Mouse (Mus musculus) thymus, adult 2 months (tissue): ENCODE measurements around the gene Rnf19b. TPM values are rescaled to one million over a fixed set of nuclear protein-coding genes. Genes with fewer than 3 reads are reported as not detected.
A peak's percentile ranks its signal among the peaks of the same experiment; 100 is the strongest.

Source experiments
- DNase-seq: peaks from one replicate; pipeline ENCODE4 v3.0.0; 2021
- H3K27ac ChIP-seq: fragments of 200-500 bp; 2 replicates; pipeline ENCODE4 v1.5.1; 2012; ENCODE audit warnings: low read length, control low read depth; ENCODE audit not compliant: control insufficient read depth, insufficient read depth
- H3K27me3 ChIP-seq: fragments of 200-500 bp; 2 replicates; pipeline ENCODE4 v1.6.1; 2012; ENCODE audit warnings: mild to moderate bottlenecking, low read length, moderate library complexity, mixed read lengths; ENCODE audit not compliant: control insufficient read depth, insufficient read depth
- H3K36me3 ChIP-seq: fragments of 200-500 bp; 2 replicates; pipeline ENCODE4 v1.6.1; 2012; ENCODE audit warnings: mild to moderate bottlenecking, low read length, moderate library complexity; ENCODE audit not compliant: control insufficient read depth, insufficient read depth
- H3K4me1 ChIP-seq: fragments of 200-500 bp; replicated peaks from 2 replicates; pipeline ENCODE4 v1.6.1; 2012; ENCODE audit warnings: low read length; ENCODE audit not compliant: control insufficient read depth, insufficient read depth
- H3K4me3 ChIP-seq: fragments of 200-500 bp; 2 replicates; pipeline ENCODE4 v1.5.1; 2012; ENCODE audit warnings: mild to moderate bottlenecking, low read length, control low read depth, moderate library complexity; ENCODE audit not compliant: control insufficient read depth, insufficient read depth
- CTCF ChIP-seq: fragments of 200-500 bp; IDR thresholded peaks from 2 replicates; pipeline ENCODE4 v1.5.1; 2012; ENCODE audit warnings: mild to moderate bottlenecking, control low read depth, low read length, moderate library complexity, borderline replicate concordance; ENCODE audit not compliant: control insufficient read depth, poor library complexity, insufficient read depth; ENCODE audit errors: extremely low read depth
- POLR2A ChIP-seq: fragments of 200-500 bp; IDR thresholded peaks from 2 replicates; pipeline ENCODE4 v1.6.1; 2012; ENCODE audit warnings: mild to moderate bottlenecking, low read length, control low read depth, moderate library complexity; ENCODE audit not compliant: control insufficient read depth, poor library complexity, insufficient read depth; ENCODE audit errors: extremely low read depth
- WGBS: fragments of 180-500 bp; shearing (Covaris S2); methylation state at CpG from one replicate; pipeline ENCODE4 v1.1.7; 2018; 5-methylcytosine and 5-hydroxymethylcytosine counted together
- polyA plus RNA-seq: library from polyadenylated mRNA; depleted of rRNA; stranded (reverse); fragments of >200 nt; gene quantifications from 2 replicates; pipeline ENCODE4 v1.2.3, GENCODE M21; 2012

Rnf19b gene
- polyA plus RNA-seq, 1 experiment: 74.1 TPM

DNA sequence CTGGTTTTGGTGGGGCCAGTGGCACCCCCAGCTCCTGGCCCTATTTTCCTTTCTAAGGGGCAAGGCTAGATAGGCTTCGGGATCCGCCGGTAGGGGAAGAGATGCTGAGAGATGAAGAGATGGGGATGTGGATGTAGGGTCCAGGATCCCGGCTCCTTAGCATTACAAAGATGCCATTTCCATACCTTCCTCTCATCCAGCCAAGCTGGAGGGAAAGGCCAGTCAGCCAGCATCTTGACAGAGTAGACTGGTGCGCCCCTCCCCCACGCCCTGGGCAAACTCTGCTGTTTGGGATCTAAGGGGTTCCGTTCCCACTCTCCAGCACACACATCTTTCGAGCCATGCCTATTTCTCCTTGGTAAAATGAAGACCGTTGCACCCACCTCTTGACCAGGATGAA lies 48.0 kb downstream of the Rnf19b start:
- Histone ChIP-seq H3K4me1 (no peaks in the 10 kb centered on the region), H3K27me3 (peaks cover 3% of the 10 kb centered on the region), H3K27ac (no peak overlapping the region), H3K36me3 (no peaks in the 10 kb centered on the region), H3K4me3 (no peak overlapping the region)
- 55% methylated on average over 9 of the region's 9 CpGs for WGBS
- no peak for DNase-seq
- no peak for TF ChIP-seq CTCF

GRCm38 (mm10) chr4:129107348-129107899 lies 49.4 kb downstream of the Rnf19b start:
- Histone ChIP-seq H3K27me3 (peaks cover 3% of the 10 kb centered on the region), H3K4me1 (no peaks in the 10 kb centered on the region), H3K4me3 (no peak overlapping the region), H3K27ac (no peak overlapping the region), H3K36me3 (no peaks in the 10 kb centered on the region)
- no peak for DNase-seq
- WGBS: 57% methylated on average over 10 of the region's 10 CpGs
- no peak for TF ChIP-seq CTCF
- no peak for TF ChIP-seq POLR2A

- Histone ChIP-seq H3K27me3 (peaks cover 3% of the 10 kb centered on the region), H3K27ac (no peak overlapping the region), H3K4me3 (no peak overlapping the region), H3K4me1 (peaks cover 5% of the 10 kb centered on the region; the same call in 1 of the 2 replicates), H3K36me3 (no peaks in the 10 kb centered on the region)
- DNase-seq: no peak
- 92% methylated on average over 7 of the region's 7 CpGs for WGBS
- TF ChIP-seq CTCF: no peak
- TF ChIP-seq POLR2A: no peak
Observed at GRCm38 (mm10) chr4:129108624-129109023, 50.6 kb downstream of the Rnf19b start.

GRCm38 (mm10) chr4:129110804-129111203 lies 52.7 kb downstream of the Rnf19b start:
- H3K36me3 ChIP-seq: no peaks in the 10 kb centered on the region
- no peaks in the 10 kb centered on the region; the same call in none of the 2 replicates for H3K27me3 ChIP-seq
- 90% methylated on average over 6 of the region's 6 CpGs for WGBS
- TF ChIP-seq CTCF (no peak), POLR2A (no peak)
- no peak overlapping the region for H3K4me3 ChIP-seq
- peaks cover 5% of the 10 kb centered on the region; the same call in 1 of the 2 replicates for H3K4me1 ChIP-seq
- no peak for DNase-seq
- H3K27ac ChIP-seq: no peak overlapping the region

GRCm38 (mm10) chr4:129111350-129111749 lies 53.3 kb downstream of the Rnf19b start:
- DNase-seq: no peak
- Histone ChIP-seq H3K27ac (no peak overlapping the region), H3K36me3 (no peaks in the 10 kb centered on the region), H3K4me3 (no peak overlapping the region), H3K27me3 (no peaks in the 10 kb centered on the region; the same call in none of the 2 replicates), H3K4me1 (peaks cover 5% of the 10 kb centered on the region; the same call in 1 of the 2 replicates)
- no peak for TF ChIP-seq POLR2A
- TF ChIP-seq CTCF: no peak
- WGBS: 61% methylated on average over 11 of the region's 11 CpGs

DNA sequence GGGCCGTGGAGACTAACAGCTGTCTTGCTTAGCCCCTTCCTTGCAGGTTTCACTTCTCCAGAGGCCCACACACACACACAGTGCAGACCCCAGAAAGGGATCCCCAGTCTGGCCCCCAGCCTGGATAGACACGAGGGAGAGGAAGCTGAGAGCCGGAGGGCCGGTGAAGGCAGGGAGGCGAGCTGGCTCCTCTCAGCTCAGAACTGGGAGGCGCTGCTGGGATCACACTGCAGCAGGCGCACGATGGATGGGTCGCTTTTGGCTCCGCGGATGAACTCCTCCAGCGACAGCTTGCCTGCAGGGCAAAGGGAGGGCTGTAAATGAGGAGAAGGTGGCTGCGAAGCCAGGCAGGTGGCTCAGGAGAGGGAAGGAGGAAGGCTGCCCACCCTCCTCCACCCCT lies 54.2 kb downstream of the Rnf19b start:
- no peak for DNase-seq
- H3K27me3 ChIP-seq: no peaks in the 10 kb centered on the region; the same call in none of the 2 replicates
- TF ChIP-seq POLR2A: no peak
- no peak for TF ChIP-seq CTCF
- whole genome bisulfite sequencing: 67% methylated on average over 13 of the region's 13 CpGs
- peaks cover 5% of the 10 kb centered on the region; the same call in 1 of the 2 replicates for H3K4me1 ChIP-seq
- no peaks in the 10 kb centered on the region for H3K36me3 ChIP-seq
- H3K27ac ChIP-seq: no peak overlapping the region
- H3K4me3 ChIP-seq: no peak overlapping the region

- no peak overlapping the region for H3K4me3 ChIP-seq
- TF ChIP-seq POLR2A (no peak), CTCF (peak; percentile 76)
- H3K27me3 ChIP-seq: no peaks in the 10 kb centered on the region; the same call in 1 of the 2 replicates
- peaks cover 5% of the 10 kb centered on the region; the same call in 1 of the 2 replicates for H3K4me1 ChIP-seq
- 29% methylated on average over 28 of the region's 28 CpGs for WGBS
- H3K36me3 ChIP-seq: no peaks in the 10 kb centered on the region
- no peak overlapping the region for H3K27ac ChIP-seq
- DNase-seq: peak; percentile 41
Observed at GRCm38 (mm10) chr4:129113083-129113988, 55.3 kb downstream of the Rnf19b start.
